Mouse (Mus musculus): Measurements from ENCODE around the gene Slco1c1. TPM values are rescaled to one million over a fixed set of nuclear protein-coding genes. Genes with fewer than 3 reads are reported as not detected.
"Not testable (repeated sequence)": the region's sequence is repeated elsewhere in the genome, so short reads cannot be mapped to it uniquely, and the experiment has no call there.

Gene Slco1c1
- polyA plus RNA-seq, 1 experiment from 2014 or later, result not detected

DNA sequence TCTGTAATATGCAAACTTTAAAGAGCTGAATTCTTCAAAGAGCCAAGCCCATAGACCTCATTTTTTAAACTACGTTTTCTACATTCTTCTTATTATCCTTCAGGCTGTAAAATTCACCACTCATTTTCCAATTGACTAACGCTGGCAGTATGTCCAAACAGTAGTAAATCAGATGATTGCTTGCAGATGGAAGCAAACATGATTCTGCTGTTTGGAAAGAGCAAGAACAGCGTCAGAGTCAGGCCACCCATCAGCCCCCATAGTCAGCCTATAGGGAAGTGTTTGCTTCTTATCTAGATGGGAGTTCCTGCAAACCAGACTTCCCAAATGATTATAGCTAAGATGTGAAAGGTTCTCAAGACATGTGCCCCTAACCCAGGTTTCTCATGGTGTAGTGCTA lies 13.1 kb downstream of the Slco1c1 start:
- 35% methylated on average over 3 of the region's 3 CpGs for WGBS
- H3K36me3 ChIP-seq (replicated peaks), result no peaks in the 10 kb centered on the region
- no peaks in the 10 kb centered on the region for H3K27me3 ChIP-seq (replicated peaks; ENCODE audit: low read depth, poor library complexity, severe bottlenecking)
- no peaks in the 10 kb centered on the region for H3K9me3 ChIP-seq
- peak; percentile 39 for DNase-seq (ENCODE audit: low spot score)
- H3K4me1 ChIP-seq, result peaks cover 16% of the 10 kb centered on the region
- no peak overlapping the region for H3K4me3 ChIP-seq
- no peak overlapping the region; the same call in 1 of the 2 replicates for H3K27ac ChIP-seq (replicated peaks)

DNA sequence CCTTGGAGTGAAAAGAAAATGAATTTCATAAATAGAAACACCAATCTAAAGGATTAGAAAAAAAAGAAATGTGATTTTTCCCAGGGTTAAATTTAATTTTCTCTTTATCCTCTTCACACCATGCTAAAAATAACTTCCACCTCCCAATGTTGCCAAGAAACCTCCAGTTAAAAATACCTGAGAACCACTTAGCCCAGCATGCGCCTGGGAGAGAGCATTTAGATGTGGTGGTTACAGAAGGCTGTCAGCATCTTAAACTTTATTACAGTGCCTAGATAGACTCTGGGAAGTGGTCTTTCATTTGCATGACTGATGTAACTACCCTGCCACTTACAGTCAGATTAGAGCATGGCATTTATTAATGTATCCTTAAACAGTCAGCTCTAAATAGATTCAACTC lies 17.0 kb downstream of the Slco1c1 start:
- no peak overlapping the region for H3K4me3 ChIP-seq
- H3K9me3 ChIP-seq, result no peaks in the 10 kb centered on the region
- WGBS, result 87% methylated on average over 1 of the region's 1 CpGs
- no peaks in the 10 kb centered on the region for H3K36me3 ChIP-seq (replicated peaks)
- no peak overlapping the region for H3K27ac ChIP-seq (replicated peaks)
- no peaks in the 10 kb centered on the region for H3K27me3 ChIP-seq (replicated peaks; ENCODE audit: low read depth, poor library complexity, severe bottlenecking)
- H3K4me1 ChIP-seq, result peaks cover 29% of the 10 kb centered on the region
- no peak for DNase-seq (ENCODE audit: low spot score)

DNA sequence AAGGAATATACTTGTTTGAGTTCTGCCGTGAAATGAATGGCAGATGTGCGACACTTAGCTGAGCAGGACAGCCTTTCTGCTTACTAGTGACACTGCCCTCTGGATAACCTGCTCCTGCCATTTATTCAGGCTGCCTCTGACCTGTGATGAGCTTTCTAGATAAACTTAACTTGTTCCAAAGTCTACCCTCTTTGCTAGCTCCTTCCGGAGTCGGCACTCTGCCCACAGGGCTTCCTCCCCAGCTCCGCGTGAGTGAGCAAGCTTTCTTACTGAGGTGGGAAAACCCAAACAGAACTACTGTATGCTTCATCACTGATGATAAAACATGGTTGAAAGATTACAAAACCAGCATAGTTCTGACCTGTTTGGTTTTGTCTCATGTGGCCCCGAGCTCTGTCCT lies 19.2 kb downstream of the Slco1c1 start:
- DNase-seq (ENCODE audit: low spot score), result peak; percentile 19
- H3K27ac ChIP-seq (replicated peaks), result no peak overlapping the region
- H3K9me3 ChIP-seq, result no peaks in the 10 kb centered on the region
- peaks cover 18% of the 10 kb centered on the region for H3K4me1 ChIP-seq
- no peaks in the 10 kb centered on the region for H3K27me3 ChIP-seq (replicated peaks; ENCODE audit: low read depth, poor library complexity, severe bottlenecking)
- no peak overlapping the region for H3K4me3 ChIP-seq
- WGBS, result 73% methylated on average over 7 of the region's 7 CpGs
- no peaks in the 10 kb centered on the region for H3K36me3 ChIP-seq (replicated peaks)

DNA sequence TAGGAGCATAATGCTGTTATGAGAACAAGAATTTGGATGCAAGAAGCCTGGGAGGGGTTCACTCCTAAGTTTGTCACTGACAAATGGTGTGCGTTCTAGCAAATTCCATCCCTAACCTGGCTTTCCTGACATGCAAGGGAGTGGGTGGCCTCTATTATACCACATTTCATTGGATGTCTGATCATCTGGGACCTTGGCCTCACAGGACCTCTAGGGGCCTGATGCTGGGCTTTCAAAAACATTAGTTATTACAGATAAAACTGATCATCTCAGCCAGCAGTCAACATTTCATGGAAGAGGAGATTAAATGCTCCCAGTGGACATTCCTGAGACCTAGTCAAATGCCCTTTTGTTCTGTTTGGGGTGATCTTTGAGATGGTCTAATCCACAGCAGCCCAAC lies 34.0 kb downstream of the Slco1c1 start:
- DNase-seq (ENCODE audit: low spot score), result no peak
- Histone ChIP-seq H3K4me1 (no peaks in the 10 kb centered on the region), H3K36me3 (replicated peaks) (no peaks in the 10 kb centered on the region), H3K27me3 (replicated peaks; ENCODE audit: low read depth, poor library complexity, severe bottlenecking) (no peaks in the 10 kb centered on the region), H3K27ac (replicated peaks) (no peak overlapping the region), H3K4me3 (no peak overlapping the region), H3K9me3 (no peaks in the 10 kb centered on the region)
- WGBS, result 87% methylated on average over 1 of the region's 1 CpGs

DNA sequence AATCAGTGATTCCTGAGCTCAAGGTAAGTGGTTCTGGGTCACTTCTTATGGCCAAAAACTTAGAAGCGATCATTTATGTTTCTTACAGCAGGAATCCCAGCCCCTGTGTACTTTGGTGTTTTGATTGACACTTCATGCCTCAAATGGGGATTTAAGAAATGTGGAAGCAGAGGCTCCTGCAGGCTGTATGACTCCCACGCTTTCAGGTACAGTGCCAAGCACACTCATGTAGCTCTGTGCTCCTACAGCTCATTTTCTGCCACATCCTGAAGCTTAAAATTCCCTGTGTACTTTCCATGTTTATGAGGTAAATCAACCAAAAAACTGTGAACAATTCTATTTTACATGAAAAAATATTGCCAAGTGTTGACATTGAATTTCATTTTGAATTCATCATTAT lies 43.2 kb downstream of the Slco1c1 start:
- H3K4me3 ChIP-seq, result no peak overlapping the region
- DNase-seq (ENCODE audit: low spot score), result no peak
- no peaks in the 10 kb centered on the region for H3K36me3 ChIP-seq (replicated peaks)
- WGBS, result 90% methylated on average over 2 of the region's 2 CpGs
- no peaks in the 10 kb centered on the region for H3K4me1 ChIP-seq
- no peaks in the 10 kb centered on the region for H3K27me3 ChIP-seq (replicated peaks; ENCODE audit: low read depth, poor library complexity, severe bottlenecking)
- no peak overlapping the region for H3K27ac ChIP-seq (replicated peaks)
- no peaks in the 10 kb centered on the region for H3K9me3 ChIP-seq

DNA sequence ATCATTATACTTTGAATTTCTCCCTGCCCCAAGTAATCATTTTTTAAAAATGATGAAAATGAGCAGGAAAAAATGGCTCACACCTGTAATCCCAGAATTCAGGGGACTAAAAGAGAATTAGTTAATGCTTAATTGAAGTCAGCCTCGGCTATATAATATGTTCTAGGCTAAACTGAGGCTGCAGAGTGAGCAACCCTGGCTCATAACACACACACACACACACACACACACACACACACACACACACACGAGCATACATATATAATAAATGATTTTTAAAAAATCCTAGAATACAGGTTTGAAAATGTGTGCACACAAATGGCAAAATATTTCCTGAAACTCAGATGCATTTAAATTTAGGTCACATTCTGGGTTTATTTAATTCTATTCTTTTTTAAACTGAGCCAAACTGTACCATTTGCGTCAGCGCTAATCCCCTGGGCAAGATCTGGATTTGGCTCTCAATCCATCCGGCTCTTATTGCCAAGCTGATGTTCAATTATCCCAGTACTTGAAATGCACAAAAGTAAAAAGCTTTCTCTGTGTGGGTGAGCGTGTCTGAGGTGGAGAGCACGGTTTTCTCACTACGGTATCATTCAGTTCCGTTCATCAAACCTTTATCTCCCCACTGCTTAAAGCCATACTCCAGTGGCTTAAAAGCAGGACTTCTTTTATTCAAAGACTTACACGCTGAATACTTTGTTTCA lies 43.8 kb downstream of the Slco1c1 start:
- H3K9me3 ChIP-seq, result no peaks in the 10 kb centered on the region
- no peak for DNase-seq (ENCODE audit: low spot score)
- no peaks in the 10 kb centered on the region for H3K36me3 ChIP-seq (replicated peaks)
- 82% methylated on average over 10 of the region's 10 CpGs for WGBS
- H3K27ac ChIP-seq (replicated peaks), result no peak overlapping the region
- H3K27me3 ChIP-seq (replicated peaks; ENCODE audit: low read depth, poor library complexity, severe bottlenecking), result no peaks in the 10 kb centered on the region
- H3K4me1 ChIP-seq, result no peaks in the 10 kb centered on the region
- no peak overlapping the region for H3K4me3 ChIP-seq

DNA sequence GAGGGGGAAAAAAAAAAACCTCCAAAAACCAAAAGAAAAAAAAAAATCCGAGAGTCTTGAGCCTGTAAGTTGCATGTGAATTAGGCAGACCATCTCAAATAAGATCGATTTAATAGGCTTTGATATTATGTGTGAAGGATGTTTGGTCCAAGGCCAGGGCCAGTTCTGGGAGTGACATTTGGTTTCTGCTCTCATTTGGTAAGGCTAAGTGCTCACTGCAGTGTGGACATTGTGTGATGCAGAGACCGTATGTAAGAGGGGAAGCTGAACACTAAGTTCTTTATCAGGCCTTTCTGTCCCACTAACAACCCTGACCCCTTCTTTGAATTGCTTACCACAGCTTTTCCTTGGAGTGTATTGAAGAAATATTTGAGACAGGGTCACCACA lies 44.4 kb downstream of the Slco1c1 start:
- Histone ChIP-seq H3K4me1 (no peaks in the 10 kb centered on the region), H3K27me3 (replicated peaks; ENCODE audit: low read depth, poor library complexity, severe bottlenecking) (no peaks in the 10 kb centered on the region), H3K36me3 (replicated peaks) (no peaks in the 10 kb centered on the region), H3K4me3 (no peak overlapping the region), H3K9me3 (no peaks in the 10 kb centered on the region), H3K27ac (replicated peaks) (no peak overlapping the region)
- DNase-seq (ENCODE audit: low spot score), result no peak
- 66% methylated on average over 3 of the region's 3 CpGs for WGBS

DNA sequence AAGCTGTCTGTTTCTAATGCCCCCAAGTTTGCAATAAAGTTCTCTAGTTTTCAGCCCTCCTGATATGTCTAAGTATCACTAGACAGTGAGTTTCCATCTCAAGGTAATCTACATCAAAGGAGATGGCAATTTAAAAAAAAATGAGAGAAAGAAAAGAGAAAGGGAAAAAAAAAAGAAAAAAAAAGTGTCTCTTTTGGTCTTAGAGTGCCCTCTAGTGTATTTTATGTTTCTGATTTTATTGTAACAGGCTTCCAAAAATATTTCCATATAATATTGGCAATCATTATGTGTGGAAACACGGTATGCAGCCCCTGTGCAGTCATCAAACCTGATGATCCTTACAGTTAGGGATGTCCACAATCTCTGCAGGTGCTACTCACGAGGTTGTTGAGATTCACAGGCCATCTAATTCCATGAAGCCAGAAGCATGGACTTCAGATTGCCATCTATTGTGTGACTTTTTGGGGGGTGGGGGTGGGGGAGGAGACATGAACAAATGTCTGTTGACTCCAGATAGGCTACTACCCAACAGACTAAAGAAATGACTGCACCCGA lies 52.6 kb downstream of the Slco1c1 start:
- 49% methylated on average over 3 of the region's 3 CpGs for WGBS
- Histone ChIP-seq H3K27ac (replicated peaks) (no peak overlapping the region), H3K9me3 (no peaks in the 10 kb centered on the region), H3K4me1 (peaks cover 7% of the 10 kb centered on the region), H3K36me3 (replicated peaks) (no peaks in the 10 kb centered on the region), H3K27me3 (replicated peaks; ENCODE audit: low read depth, poor library complexity, severe bottlenecking) (no peaks in the 10 kb centered on the region), H3K4me3 (no peak overlapping the region)
- DNase-seq (ENCODE audit: low spot score), result no peak

DNA sequence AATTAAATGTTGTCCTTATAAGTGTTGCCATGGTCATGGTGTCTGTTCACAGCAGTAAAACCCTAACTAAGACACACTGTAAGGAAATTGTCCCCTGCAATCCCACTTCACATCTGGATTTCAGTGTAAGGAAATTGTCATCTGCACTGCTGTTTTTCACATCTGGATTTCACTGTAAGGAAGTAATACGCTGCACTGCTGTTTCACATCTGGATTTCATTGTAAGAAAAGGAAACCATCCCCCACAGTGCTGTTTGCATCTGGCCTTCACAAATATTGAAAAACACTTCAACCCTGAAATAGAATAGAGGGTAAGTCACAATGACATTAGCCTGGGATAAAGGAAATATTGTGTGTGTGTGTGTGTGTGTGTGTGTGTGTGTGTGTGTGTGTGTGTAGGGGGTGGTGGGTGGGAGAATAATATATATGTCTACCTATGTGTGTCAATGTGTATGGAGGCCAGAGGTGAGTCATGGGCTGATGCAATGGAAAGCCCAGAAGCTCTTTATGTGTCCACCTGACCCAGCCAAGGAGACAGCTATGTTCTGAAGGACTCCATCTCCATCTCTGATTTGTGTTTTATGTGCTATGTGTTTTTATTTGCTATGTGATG lies 60.7 kb downstream of the Slco1c1 start:
- Histone ChIP-seq H3K36me3 (replicated peaks) (no peaks in the 10 kb centered on the region), H3K4me3 (no peak overlapping the region), H3K27me3 (replicated peaks; ENCODE audit: low read depth, poor library complexity, severe bottlenecking) (no peaks in the 10 kb centered on the region), H3K27ac (replicated peaks) (no peak overlapping the region), H3K4me1 (no peaks in the 10 kb centered on the region), H3K9me3 (no peaks in the 10 kb centered on the region)
- WGBS, result 47% methylated on average over 1 of the region's 1 CpGs
- DNase-seq (ENCODE audit: low spot score), result no peak

DNA sequence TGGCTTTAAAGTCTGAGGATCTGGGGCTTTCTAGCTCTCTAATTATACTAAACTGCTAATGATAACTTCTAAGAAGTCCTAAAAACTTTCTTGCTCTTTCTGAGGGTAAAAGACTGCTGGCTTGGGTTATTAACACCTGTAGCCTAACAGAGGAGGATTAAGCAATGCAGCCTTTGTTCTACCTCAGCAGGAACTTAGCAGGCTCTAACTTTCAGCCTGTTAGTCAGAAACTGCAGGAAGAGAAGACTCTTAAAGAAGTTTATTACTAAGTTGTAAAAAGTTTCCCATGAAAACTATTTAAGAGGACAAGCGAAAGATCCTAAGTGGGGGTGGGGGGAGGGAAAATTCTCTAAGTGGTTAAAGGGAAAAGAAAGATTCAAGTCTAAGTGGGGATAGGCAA lies 65.8 kb downstream of the Slco1c1 start:
- Histone ChIP-seq H3K9me3 (no peaks in the 10 kb centered on the region), H3K36me3 (replicated peaks) (no peaks in the 10 kb centered on the region), H3K27me3 (replicated peaks; ENCODE audit: low read depth, poor library complexity, severe bottlenecking) (no peaks in the 10 kb centered on the region), H3K4me3 (no peak overlapping the region), H3K4me1 (no peaks in the 10 kb centered on the region), H3K27ac (replicated peaks) (no peak overlapping the region)
- DNase-seq (ENCODE audit: low spot score), result no peak
- WGBS, result 46% methylated on average over 1 of the region's 1 CpGs

DNA sequence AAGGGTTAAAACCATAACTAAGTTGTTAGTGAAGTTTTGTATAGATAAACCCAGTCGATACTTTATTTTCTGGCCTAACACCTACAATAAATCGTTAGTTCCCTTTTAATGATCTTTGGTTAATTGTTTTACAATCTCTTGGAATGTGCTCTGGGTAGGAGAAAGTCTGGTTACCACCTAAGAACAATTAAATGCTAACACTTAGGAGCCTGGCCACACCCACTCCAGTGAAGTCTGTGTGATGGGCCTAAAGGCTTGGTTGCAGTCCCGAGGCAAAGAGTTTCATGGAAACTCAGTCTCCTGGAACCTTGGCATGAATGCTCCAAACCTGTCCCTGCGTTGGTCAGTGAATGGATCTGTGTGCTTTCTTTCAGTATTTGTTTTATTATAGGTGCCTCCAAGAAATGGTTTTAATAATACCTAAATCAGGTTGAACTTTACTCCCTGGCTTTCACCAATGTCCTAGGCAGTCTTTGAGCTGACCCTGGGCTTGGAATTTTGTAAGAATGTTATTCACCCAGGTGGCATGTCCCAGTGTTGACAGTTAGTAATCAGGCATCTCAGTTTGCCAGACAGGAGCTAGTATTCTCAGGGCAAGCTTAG lies 66.5 kb downstream of the Slco1c1 start:
- H3K36me3 ChIP-seq (replicated peaks); DNase-seq (ENCODE audit: low spot score); H3K4me3 ChIP-seq; H3K27ac ChIP-seq (replicated peaks); H3K27me3 ChIP-seq (replicated peaks; ENCODE audit: low read depth, poor library complexity, severe bottlenecking); H3K4me1 ChIP-seq; H3K9me3 ChIP-seq: not testable (repeated sequence)
- 64% methylated on average over 4 of the region's 4 CpGs for WGBS

DNA sequence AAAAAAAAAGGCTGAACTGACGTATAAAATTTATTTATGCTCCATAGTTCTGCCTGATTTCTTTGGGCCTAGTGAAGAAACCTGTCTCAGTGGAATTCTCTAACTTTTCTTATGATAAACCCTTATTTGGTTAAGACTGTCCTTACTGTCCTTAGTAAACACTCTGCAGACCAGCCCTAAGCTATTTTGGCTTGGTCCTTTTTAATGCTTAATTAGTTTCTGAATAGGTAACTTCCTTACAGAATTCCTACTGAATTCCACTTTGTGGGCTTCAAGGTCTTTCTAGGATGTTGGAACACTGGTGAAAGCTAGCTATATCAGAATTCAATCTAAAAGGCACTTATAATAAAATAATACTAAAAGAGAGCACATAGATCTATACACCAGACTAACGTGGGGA lies 71.9 kb downstream of the Slco1c1 start:
- Histone ChIP-seq H3K27me3 (replicated peaks; ENCODE audit: low read depth, poor library complexity, severe bottlenecking) (no peaks in the 10 kb centered on the region), H3K4me3 (no peak overlapping the region), H3K9me3 (peaks cover 9% of the 10 kb centered on the region; the same call in 1 of the 2 replicates), H3K27ac (replicated peaks) (no peak overlapping the region), H3K4me1 (no peaks in the 10 kb centered on the region), H3K36me3 (replicated peaks) (no peaks in the 10 kb centered on the region)
- 89% methylated on average over 2 of the region's 2 CpGs for WGBS
- no peak for DNase-seq (ENCODE audit: low spot score)

DNA sequence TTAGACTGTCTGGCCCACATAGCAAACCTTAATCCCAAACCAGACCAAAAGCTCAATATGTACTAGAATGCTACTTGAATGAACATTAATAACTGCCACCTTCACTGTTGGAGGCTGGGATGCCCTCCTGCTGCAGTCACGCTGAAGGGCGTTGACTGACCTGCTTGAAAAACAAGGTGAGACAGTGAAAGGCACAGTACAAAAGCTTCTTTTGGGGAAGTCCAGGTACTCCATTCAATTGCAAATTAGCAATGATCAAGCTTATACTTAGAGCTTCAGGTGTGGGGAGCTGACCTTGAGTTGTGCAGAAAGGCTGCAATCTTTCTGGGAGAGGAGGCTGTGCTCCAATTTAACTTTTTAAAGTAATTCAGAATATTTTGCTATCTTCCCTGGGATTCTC lies 72.9 kb downstream of the Slco1c1 start:
- H3K27ac ChIP-seq (replicated peaks), result no peak overlapping the region
- no peak for DNase-seq (ENCODE audit: low spot score)
- WGBS, result 92% methylated on average over 2 of the region's 2 CpGs
- H3K9me3 ChIP-seq, result peaks cover 9% of the 10 kb centered on the region; the same call in 1 of the 2 replicates
- H3K36me3 ChIP-seq (replicated peaks), result no peaks in the 10 kb centered on the region
- H3K27me3 ChIP-seq (replicated peaks; ENCODE audit: low read depth, poor library complexity, severe bottlenecking), result no peaks in the 10 kb centered on the region
- H3K4me3 ChIP-seq, result no peak overlapping the region
- no peaks in the 10 kb centered on the region for H3K4me1 ChIP-seq
